Mouse (Mus musculus): Measurements from ENCODE around the gene Gprin1.

The Gprin1 gene

GRCm38 (mm10) chr13:54760164-54760795 lies 10.6 kb upstream of the Gprin1 start:
- DNase-seq (ENCODE audit: low spot score) = no peak

- no peak for DNase-seq (ENCODE audit: low spot score)
Observed at GRCm38 (mm10) chr13:54759496-54759895, 9.8 kb upstream of the Gprin1 start.

DNA sequence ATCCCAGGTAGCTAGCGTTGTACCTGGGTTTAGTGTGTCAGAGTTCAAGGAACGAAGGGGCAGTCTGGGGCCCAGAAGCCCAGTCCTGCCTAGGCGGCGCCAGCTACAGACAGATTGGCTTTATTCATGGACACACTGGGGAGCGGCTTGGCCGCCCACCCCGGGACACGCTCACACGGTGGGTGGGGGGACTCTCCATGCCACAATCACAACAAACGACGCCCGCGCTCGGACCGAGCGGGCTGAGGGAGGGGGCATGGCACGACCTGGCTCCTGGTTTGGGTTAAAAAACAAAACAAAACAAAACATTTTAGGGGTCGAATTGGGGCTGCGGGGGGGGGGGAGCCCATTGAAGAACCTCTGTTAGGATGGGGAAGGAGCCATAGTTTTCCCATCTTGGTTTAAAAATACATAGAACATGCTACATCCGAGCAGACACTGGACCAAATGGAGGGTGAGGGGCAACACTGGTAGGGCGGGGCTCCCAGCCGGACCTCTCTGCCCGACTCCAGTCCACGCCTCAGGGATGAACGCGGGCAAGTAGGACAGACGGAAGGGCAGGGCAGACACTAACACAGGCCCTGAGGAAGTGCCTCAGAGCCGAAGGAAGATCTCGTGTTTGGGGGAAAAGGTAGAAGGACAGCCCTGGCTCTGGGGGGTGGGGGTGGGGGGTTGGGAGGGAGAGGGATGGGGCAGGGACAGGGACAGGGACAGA lies 9.2 kb upstream of the Gprin1 start:
- DNase-seq (ENCODE audit: low spot score) = no peak

DNA sequence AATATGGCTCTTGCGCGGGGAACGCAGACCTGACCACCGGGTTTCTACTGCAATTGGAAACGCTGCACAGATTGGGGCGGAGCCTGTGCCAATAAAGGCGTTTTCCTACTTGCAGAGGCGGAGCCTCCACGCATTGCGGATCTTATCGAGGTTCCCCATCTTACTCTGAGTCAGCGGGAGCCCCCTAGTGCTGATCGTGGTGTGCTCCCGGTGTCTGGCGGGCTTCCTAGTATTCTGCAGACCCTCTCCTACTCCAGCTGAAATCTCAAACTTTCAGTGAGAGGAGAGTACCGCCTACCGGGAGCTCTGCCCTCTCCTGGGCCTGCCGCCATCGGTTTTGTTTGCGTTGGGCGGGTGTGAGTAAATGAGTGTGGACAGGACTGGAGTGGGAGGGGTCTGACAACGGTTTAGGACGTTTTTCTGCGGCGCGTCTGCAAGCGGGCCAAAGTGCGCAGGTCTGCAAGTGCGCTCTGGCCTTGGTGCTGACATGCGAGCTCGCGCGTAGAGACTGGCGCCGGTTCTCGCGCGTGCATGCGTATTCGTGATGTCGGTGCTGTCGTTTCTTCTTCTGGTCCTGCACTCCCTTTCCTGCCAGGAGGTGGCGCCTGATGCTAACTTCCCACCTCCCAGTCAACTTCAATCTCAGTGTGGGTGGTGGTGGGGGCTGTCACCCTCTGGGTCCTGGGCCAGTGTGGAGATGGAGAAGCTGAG lies 8.5 kb upstream of the Gprin1 start:
- peak; percentile 56 for DNase-seq (ENCODE audit: low spot score)

- no peak for DNase-seq (ENCODE audit: low spot score)
Observed at GRCm38 (mm10) chr13:54757093-54757830, 7.6 kb upstream of the Gprin1 start.

DNA sequence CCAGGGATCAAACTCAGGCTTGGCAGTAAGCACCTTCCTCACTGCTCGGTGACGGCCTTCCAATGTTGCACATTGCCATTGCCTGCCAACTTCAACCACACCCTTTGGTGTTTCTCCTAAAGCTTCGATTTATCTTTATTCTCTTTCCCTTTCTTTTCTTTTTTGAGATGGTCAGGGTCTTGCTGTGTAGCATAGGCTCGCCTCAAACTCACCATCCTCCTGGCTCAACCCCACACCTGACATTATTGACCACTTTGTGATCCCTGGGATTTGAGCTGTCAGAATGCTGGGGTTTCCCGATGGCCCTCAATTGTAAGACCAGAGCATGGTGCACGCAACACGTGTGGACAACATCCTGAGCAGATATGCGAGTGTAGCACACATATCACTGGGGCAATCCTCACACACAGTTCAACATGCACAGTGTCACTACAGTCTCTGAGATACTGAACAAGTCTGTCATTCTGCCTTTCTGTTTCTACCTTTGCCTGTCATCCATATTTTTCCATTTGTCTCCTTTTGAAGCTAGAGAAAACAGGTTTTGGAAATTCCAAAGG lies 6.6 kb upstream of the Gprin1 start:
- no peak for DNase-seq (ENCODE audit: low spot score)

- DNase-seq (ENCODE audit: low spot score) = no peak
Observed at GRCm38 (mm10) chr13:54755201-54755830, 5.6 kb upstream of the Gprin1 start.

DNA sequence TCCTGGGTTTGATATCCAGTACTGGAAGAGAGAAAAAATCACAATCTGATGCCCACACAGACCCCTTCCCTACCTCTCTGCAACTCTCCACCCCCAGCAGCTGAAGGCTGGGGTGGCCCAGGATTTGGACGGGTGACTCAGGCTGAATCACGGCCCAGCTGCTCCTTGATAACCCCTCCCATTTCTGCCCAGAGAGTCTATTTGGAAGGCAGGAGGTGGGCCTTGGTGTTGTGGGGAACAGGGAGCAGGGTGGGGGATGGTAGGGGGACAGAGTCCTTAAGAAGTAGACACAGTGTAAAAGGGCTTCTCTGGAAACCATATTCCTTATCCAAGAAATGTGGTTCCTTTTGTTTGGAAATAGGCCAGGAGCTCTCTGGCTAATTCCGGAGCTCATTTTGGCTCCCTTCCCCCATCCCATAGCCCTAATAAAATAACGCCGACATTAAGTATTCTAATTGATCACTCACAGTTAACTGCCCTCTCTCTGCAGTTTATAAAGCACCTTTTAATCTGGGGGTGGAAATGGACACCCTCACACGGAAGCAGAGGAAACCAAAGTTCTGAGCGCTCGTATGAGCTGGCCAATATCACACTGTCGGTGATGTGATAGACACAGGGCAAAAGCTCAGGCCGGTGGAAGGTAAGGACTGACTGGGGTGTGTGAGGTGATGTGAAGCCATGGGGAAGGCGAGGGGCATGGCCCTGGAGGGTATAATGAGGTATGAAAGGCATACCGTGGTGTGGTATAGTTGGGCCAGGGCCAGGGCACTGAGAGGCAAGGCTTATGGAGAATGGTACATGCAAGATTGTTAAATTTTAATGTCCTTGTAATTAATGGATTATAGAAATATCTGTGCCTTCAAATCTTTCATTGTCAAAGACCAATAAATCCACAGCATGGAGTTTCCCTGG lies 4.8 kb upstream of the Gprin1 start:
- no peak for DNase-seq (ENCODE audit: low spot score)

DNA sequence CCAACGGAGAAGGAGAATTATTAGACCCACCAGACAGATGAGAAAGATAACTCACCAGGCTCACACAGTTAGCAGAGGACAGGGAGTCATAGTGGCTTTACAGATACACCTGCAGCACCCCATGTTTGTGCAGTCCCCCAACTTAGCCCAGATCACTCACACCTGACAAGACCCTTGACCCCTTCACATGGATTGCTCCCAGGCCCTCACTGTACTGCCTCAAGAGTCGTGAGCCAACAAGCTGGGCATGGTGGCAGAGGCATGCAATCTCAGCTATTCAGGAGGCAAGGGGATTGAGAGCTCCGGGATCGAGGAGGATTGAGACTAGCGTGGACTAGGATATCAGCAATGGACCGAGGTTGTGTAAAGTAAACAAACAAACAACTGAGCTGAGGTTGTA lies 4.1 kb upstream of the Gprin1 start:
- DNase-seq (ENCODE audit: low spot score) = no peak

DNA sequence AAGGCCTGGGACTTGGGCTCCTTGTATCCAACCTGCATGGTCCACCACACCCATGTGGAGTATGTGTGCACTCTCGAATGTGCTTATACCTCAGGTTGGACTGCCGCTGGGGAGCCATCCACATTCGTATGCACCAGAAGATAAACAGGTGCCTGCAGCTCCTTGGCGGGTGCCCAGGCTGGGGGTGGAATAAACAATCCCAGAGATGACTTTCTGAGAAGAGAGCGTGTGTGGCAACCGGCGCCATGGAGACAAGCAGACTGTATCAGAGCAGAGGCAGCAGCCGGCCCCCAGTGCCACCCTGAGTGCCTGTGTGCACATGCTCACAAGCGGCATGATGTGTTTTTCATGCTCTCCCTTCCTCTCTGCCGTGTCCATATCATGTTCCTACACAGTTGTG lies 3.0 kb upstream of the Gprin1 start:
- no peak for DNase-seq (ENCODE audit: low spot score)

- peak; percentile 41 for DNase-seq (ENCODE audit: low spot score)
Observed at GRCm38 (mm10) chr13:54750699-54751098, 1.0 kb upstream of the Gprin1 start.

DNA sequence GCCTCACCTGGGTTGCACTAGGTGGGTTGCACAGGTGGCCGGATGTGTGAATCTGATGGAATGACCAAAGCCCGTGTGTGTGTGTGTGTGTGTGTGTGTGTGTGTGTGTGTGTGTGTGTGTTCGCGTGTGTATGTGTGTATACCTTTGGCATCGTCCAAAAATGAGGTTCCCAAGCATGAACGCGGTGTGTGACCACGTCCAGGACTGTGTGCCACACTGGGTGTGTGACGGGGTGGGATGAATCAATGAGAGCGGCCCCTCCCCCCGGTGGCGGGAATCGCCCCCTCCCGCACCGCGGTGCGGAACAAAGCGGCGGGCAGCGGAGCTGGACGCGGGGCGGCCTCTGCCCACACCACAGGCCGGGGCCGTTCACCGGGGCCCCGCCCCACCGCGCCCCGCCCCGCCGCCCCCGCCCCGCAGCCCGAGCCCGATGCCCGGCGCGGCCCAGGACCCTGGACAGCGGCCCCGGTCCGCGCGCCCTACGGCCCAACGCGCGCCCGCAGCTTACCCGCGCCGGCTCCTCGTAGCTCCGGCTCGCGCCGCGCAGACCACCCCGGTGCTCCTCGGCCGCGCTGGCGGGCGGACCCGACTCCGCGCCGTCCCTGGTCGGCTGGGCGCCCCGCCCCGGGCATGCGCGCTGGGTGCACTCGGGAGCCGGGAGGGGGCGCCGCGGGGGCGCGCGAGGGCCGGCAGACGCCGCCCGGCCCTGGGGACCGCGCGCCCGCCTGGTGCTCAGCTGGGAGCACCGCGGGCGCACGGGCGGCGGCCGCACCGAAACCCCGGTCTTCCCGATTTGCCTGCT lies 412 bp downstream of the Gprin1 start:
- DNase-seq (ENCODE audit: low spot score) = peak; percentile 17

- DNase-seq (ENCODE audit: low spot score) = no peak
Observed at GRCm38 (mm10) chr13:54748721-54749060, 983 bp downstream of the Gprin1 start.

- no peak for DNase-seq (ENCODE audit: low spot score)
Observed at GRCm38 (mm10) chr13:54748190-54748589, 1.5 kb downstream of the Gprin1 start.

DNA sequence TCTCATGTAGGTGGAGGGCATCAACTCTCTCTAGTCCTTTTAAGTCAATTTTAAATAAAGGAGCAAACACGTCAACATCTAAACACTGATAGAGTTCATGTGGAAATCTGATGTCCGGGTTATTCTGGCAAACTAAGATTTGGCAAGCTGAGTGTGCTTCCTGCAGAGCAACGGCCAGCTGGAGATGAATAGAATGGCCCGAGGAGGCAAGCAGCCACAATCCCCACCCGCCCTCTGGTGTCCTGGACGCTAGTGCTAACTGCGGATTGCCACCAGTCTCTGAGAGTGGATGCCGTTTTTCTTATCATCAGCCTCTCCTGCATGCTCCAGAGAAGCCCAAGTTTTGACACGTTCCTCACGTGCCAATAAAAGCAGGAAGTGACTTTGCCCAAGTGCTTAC lies 2.8 kb downstream of the Gprin1 start:
- no peak for DNase-seq (ENCODE audit: low spot score)

GRCm38 (mm10) chr13:54746110-54746509 lies 3.6 kb downstream of the Gprin1 start:
- no peak for DNase-seq (ENCODE audit: low spot score)

GRCm38 (mm10) chr13:54738213-54738601 lies 11.5 kb downstream of the Gprin1 start:
- DNase-seq (ENCODE audit: low spot score) = no peak

DNA sequence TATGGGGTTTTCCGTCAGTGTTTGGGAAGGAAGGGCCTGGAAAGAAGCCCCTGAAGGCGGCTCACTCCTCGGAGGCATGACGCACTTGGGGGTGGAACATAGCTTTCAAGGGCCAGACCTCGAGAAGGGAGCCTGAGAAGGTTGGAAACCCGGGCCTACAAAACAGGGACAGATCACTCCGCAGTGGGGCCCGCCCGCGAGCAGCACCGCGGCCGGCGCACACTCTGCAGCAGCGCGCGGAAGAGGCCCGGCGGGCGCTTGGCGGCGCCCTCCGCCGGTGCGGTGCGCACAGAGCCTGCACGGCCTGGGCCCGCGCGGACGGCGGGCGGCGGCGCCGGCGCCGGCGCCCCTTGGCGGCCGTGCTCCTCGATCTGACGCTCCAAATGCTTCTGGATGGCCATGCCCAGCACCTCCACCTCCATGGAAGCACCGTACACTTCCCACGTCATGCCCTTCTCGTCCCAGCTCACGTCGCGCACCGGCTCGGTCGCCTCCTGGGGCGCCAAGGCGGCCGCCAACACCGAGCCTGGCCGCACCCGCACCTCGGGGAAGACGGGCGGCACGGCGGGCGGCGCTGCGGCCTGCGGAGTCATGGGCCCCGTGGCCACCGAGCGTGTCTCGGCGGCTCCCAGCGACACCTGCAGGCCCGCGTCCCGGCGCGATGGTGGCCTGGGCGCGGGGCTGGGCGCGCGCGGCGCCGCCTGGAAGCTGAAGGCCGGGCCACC lies 12.0 kb downstream of the Gprin1 start:
- DNase-seq (ENCODE audit: low spot score) = peak; percentile 11

DNA sequence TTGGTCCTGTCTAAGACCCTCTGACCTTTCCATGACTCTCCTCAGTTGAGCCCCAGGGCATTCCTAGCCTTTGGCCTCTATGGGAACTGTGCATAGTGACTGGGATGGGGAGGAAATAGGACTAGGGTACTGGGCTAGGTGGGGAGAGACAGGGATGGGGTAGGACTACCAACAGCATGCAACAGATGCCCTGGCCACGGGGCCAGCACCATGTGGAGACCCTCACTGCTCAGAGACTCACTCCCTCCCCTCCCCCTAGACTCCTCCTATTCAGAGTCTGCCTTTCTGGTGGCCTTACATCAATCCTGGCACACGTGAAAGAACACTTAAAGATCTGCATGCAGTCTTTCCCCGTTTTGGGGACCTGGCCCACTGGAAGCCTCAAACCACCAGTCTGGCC lies 12.7 kb downstream of the Gprin1 start:
- no peak for DNase-seq (ENCODE audit: low spot score)

All from urinary bladder, postnatal 25 days (tissue).